Mouse (Mus musculus) left cerebral cortex, postnatal 10 days (tissue): ENCODE results near the gene Insm1. TPM values are rescaled to one million over a fixed set of nuclear protein-coding genes. Genes with fewer than 3 reads are reported as not detected.

Experiments
- DNase-seq, 2 experiments: peaks; one replicate each; pipeline ENCODE4 v3.0.0; 2021 to 2022; ENCODE audit warnings: low spot score in 2 of 2, mixed read lengths in 1 of 2; ENCODE audit errors: extremely low spot score in 1 of 2
- intact Hi-C: fragments of 180-260 bp; cut with DNase I; formaldehyde crosslinking; loops from one replicate; pipeline ENCODE4 v1.15.1; 2025
- total RNA-seq, 2 experiments: library from RNA; stranded (reverse); gene quantifications; 2 replicates each; pipeline ENCODE4 v1.2.3; 2021

Insm1 gene
- total RNA-seq, result 1 to 10 TPM; 3.2 to 3.6 TPM

DNA sequence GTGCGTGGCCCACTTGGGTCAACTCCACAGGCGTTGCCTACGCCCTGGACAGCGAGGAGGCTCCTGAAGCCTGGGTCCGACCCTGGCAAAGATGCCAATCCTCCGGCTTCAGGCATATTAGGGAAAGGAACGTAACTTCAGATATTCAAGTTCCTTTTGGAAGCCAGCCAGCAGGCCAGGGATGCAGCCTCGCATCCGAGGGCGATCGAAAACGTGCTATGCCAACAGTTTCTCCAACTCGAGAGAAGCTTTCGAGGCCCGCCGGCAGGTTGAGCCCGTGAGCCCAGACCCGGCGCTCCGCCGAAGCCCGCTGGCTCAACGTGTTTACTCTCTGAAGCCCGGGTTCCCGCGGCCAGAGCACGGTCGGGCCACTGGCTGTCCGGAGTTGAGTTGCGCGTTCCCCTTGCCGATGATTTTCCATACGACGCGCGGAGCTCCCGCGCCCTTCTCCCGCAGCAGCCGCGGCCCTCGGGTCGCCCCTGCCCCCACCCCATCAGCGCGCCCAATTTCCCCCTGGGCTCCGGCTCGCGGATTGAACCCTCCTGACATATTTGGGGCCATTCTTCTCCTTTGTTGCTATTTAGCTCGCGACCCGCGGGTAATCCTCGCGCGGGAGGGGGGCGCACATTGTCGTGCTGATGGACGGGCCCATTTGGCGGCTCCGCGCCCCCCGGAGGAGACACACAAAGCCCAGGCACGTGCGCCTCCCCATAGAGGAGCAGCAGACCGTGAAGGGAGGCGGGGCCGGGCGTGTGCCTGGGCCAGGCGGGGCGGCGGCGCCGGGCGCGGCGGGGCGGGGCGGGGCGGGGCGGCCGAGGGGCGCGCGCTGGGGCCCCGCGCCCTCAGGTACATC is at the start of gene Insm1:
Insm1 (plus strand) TSS at position 846 of the 853 bp plus-strand sequence.
- DNase-seq, result peak; percentile 44 to 67
- intact Hi-C loops, result loop anchor here (10.0 kb wide), 1 partner anchor 163 kb away; no protein-coding TSS in a partner anchor

DNA sequence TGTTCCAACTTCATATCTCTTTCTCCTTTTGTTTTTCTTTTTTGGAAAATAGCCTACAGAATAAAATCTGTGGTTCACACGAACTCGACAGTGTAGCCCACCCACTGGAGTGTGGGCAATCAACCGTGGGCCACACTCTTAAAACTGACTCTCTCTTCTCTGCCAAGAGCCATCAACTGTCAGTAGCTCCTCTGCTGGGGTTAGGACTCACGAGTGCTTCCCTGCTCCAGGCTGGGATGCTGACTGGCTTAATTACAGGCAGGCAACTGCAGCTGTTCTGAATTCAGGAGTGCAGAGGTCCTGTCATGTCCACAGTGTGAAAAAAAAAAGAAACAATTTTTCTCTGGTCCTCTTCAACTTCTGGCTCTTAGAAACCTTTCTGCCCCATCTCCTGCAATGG is 49.6 kb upstream of the Insm1 start:
- DNase-seq, result no peak
- intact Hi-C loops, result no loop called here

DNA sequence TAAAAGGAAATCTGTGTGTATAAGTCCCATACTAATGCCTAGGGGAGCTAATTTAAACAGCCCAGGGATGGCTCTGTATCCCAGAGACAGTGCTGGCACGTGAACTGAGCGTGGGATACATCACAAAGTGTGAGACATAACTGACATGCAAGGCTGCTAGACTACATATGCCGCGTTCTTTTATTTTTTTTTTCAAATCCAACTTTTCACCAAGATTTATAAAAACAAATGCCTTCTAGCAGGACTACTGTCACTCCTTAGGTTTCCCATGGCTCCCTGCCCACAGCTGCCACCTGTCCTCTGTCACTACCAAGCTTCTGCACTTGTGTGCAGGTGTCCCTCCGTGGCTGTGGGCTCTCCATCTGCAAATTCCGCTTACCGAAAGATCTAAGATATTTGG is 47.5 kb upstream of the Insm1 start:
- intact Hi-C loops, result no loop called here
- peak; percentile 26 to 53 for DNase-seq

DNA sequence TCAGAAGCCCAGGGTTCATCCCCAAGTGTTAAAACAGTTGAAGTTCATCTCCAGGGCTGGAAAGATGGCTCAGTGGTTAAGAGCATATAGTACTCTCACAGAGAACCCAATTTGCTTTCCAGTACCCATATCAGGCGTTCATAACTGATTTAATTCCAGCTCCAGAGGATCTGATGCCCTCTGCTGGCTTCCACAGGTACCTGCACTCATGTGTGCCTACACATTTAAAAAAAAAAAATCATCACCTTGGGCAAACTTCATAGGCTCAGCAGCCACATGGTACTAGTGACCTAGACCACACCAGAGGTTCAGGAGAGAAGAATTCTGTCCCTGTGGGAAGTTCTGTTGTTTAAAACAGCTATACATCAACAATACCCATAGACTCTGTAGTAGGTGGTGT is 43.0 kb upstream of the Insm1 start:
- DNase-seq, result no peak
- intact Hi-C loops, result no loop called here

DNA sequence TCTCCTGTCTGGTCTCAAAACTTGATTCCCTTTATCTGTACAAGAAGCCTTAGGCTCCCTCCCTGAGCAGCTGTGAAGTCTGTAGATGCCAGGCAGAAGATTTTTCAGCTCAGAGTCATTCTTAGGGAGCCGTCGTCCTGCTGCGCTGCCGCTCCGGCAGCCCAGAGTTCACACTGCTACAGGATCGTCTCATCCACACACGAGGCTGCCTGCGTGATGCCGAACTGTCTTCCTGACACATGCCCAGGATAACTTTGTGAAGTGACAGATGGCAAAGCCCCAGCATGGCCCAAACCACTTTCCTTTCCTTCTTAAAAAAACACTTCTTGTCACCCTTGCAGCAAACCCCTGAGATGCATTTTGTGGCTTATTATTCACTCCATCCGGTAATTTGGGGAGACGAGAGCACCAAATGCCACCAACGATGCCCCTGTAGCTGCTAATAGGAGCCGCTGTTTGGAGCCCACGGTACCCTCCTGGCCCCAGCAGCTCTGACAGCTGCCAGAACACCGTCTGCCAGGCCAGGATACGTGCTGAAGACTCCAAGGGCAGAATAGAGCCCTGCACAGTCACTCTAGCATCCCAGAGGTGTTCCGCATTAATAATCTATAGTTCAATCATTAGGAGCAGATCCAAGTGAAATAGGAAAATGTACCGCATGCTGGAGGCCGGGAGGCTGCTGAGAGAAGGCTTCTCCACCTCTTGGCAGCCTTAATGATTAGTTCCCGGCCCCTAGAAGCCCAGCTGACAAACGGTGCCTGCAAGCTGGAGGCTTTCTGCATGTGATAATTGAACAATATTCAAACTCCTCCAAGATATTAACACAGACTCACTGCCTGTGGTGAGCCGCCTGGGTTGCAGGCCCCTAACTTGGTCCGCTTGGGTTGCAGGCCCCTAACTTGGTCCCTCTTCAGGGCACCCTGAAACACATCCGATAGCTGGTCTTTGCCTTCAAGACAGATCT is 37.6 kb upstream of the Insm1 start:
- no peak for DNase-seq

DNA sequence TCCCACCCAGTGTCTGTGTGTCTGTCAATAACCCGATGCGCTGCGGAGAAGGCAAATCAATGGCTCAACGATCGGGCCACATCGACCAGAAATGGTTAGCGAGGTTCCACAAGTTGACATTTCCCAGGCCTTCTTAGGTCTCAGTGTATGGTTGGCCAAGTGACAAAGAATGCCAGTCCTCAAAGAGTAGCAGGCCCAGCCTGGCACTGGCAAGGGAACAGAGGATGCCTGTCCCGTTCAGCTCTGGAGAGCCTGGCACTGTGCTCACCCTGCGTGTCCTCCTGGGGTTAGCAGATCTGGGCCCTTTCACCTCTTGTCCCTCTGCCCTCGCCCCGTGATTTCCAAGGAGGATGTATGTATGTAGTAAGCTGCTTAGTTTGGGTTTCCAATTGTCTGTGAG is 25.6 kb upstream of the Insm1 start:
- intact Hi-C loops, result no loop called here

More for the DNA sequence above, 37.6 kb upstream of the Insm1 start:
- intact Hi-C loops, result no loop called here

DNA sequence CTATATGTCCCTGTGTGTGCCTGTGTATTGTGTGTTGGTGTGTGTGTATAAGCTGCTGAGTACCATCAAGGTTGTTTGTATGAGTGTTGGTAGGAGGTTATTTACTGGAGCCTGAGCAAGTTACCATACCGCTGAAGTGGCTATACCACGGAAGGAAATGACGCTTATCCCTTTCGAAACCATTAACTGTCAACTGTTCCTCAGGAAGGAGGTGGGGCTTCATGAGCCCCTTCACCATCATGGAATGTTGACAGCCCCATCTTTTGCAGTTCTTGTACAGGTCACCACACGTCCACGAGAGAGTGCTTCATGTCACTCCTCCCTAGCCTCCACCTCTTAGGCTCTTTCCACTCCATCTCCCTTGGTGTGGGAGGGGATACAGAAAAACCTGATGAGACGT is 23.8 kb upstream of the Insm1 start:
- no peak for DNase-seq

More for the DNA sequence above, 25.6 kb upstream of the Insm1 start:
- DNase-seq, result no peak

DNA sequence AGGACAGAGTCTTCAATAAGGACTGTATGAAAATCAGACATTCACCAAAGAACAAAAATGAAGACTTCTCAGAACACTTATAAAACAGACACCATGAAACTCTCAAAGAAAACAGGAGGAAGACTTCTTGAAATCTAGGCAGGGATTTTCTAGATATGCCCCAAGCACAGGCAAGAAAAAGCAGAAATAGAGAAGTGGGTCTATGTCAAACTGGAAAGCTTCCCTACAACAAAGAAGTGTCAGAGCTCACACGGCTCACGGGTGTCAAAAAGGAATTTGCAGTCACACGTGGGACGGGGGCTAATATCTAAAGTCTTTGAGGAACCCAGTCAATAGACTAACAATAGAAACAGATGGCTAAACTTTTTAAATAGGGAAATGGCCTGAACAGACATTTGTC is 10.8 kb upstream of the Insm1 start:
- DNase-seq, result no peak
- intact Hi-C loops, result no loop called here

More for the DNA sequence above, 23.8 kb upstream of the Insm1 start:
- intact Hi-C loops, result no loop called here

DNA sequence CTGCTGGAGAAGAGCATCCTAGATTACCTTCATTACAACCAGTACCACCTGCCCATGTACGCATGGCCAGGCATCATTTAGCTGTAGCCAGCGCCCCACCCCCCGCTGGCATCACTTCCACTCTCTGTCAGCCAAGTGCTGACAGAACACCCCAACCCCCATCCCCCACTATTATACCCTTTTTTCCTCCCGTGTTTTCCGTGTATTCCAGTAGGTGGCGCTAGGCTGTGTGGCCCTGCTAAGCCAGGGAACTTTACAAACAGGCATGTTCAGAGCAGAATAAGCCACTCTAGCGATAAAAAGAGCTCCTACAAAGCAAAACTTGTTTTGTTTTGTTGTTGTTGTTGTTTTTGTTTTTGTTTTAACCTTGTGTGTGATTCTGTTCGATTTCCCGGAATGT is 7.0 kb upstream of the Insm1 start:
- intact Hi-C loops, result loop anchor here (5.0 kb wide), 2 partner anchors 147 to 257 kb away; no protein-coding TSS in a partner anchor
- DNase-seq, result peak in 1 of 2 experiments; percentile 54

DNA sequence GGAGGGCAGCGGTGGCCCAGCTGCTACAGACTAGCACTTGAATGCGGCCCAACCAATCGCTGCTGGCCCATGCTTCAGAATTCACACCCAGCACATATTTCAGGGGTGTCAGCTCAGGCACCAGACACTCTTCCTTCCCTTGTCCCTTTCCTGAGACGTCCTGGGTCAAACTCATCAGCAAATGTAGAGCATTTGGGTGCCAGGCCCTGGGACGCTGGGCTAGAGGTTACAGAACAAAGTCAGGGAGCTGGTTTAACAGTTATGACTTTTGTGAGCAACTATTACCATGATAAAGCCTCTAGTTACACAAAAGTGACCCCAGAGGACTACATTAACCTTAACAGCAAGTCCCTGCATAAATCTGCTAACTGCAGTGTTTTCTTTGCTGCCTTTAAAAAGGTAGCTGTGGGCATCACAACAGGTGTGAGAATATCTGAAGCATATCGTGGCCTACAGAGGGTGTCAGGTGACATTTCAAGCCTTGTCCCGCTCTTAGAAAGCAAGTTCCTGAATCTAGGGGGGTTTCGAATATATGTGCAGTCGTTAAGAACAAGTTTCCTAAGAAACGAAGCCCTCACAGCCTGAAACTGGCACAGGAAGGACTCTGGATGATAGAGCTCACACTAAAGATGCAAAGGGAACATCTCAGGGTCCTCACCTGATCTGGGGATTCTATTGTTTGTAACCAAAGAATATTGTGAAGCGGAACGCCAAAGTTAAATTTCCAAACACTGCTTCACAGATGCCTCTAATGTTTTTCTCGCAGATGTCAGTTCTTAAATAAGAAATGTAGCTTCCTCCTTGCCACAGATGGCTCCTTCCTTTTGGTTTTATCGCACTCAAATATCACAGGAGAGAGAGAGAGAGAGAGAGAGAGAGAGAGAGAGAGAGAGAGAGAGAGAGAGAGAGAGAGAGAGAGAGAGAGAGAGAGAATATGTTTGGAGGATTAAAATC is 5.3 kb upstream of the Insm1 start:
- no peak for DNase-seq
- intact Hi-C loops, result loop anchor here (5.0 kb wide), 2 partner anchors 149 to 259 kb away; no protein-coding TSS in a partner anchor

DNA sequence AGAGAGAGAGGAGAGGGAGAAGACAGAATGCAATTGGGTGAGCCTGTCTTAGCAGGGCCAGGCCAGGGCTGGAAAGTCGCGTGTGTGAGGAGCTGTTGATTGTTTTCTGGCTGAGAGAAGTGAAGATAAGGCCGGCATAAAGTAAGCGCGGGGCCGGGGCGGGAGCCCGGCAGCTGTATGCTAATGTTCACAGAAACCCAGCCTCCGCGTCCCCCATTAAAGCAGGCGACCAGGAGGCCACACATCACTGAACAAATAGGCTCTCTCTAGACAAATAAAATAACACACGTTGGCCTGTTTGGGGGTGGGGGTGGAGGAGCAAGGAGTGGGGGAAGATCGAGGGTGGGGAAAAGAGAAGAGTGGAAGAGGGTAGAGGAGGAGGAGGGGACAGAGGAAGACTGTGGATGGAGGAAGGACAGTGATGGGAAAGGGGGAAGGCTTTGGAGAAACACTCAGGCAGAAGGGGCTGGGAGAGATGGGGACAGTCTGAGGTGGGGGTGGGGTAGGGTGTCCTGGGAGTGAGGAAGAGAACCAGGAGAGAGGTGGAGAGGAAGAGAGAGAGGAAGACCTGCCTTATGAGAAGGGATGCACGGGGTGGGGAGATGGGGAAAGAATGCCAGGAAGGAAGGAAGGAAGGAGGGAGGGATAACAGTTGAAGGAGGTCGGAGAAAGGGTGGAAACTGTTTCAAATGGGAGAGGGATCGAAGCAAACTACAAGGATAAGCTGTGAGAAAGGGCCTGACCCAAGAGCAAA is 4.3 kb upstream of the Insm1 start:
- intact Hi-C loops, result loop anchor here (5.0 kb wide), 2 partner anchors 150 to 260 kb away; no protein-coding TSS in a partner anchor
- DNase-seq, result no peak

DNA sequence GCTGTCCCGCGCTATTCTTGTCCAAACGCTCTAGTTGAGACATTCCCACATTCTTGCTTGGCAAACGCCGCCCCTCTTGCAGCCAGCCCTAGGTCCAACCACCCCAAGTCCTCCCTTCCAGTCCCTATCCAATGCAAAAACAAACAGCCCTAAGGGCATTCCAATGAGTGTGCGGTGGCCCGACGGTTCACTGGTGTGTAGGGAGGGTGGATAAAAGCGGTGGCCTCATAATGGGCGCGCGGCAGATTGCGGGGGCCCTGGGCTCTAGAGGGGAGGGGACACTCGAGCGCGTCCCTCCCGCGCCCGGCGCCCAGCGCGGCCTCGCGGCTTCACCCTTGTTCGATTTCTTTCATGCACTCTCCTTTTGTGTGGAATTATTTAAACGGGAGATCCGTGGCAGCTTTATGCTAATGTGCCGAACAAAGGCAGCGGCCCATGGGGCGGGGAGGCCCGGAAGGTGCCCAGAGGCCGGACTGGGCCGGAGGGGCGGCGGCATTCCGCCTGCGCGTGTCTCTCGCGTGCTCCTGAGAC is 3.5 kb upstream of the Insm1 start:
- intact Hi-C loops, result loop anchor here (5.0 kb wide), 2 partner anchors 151 to 261 kb away; no protein-coding TSS in a partner anchor
- DNase-seq, result no peak

DNA sequence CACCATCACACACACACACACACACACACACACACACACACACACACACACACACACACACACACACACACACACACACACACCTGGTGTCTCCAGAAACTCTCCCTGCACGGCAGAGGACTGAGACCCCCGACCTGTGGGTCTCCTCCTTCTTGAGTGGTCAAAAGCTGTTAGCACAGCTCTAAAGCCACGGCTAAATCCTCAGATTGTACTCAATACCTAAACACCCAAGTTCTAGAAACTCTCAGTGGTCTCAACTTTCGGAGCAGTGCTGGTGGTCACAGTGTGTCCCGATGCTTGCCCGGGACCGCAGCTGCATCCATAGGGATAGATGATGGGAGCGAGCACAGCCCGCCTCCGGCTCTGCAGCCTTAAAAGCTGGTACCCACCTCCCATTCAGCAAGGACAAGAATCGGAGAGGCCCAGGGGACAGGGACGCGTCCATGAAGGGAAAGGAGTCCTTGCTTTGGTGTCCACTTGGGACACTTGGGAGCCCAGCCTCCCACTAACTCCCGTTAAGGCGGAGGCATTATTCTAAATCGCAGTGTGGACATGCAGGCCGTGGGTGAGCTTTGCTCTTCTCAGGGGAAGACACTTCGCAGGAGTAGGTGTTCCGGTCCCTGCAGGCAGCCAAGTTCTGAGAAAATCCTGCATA is 2.7 kb upstream of the Insm1 start:
- DNase-seq, result no peak

DNA sequence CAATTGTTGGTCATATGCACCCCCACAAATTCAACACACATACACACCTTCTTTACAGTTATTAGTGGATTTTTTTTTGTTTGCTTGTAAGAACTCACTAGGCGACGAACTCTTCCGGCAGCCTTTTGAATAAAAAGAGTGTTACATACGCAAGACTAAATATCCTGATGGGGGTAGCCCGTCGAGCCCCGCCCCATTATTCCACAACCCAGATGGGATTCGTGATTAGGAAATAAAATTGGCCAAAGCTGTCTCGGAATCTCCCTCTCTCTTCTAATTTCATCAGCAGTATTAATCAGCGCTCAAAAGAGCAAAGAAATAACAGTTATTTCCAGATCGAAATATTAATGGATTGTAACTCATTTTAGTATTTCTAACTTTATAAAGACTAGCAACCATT is 1.9 kb upstream of the Insm1 start:
- intact Hi-C loops, result loop anchor here (5.0 to 10.0 kb wide), 3 partner anchors 152 to 262 kb away; no protein-coding TSS in a partner anchor
- no peak for DNase-seq

More for the DNA sequence above, 2.7 kb upstream of the Insm1 start:
- intact Hi-C loops, result loop anchor here (5.0 kb wide), 2 partner anchors 152 to 262 kb away; no protein-coding TSS in a partner anchor

DNA sequence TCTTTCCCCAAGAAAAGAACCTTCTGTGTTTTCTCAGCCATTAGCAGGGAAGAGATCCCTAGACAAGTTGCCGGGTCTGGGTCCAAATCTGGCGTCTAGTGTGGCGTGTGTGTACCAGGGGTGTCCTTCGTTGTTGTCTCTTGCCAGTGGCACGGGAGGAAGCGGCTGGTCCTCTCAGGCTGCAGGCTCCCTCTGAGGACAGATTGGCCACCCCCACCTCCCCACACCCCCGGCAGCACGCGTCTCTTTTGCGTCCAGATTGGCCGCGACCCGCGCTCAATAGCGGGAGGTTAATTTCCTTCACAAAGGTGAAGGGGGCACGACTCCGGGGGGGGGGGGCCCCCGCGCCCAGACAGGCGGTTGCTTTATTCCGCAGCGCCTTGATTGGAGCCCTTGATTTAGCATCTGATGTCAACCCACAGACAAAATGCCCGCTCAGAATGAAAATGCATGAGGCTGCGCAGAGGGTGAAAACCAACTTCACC is 1.1 kb upstream of the Insm1 start:
- intact Hi-C loops, result loop anchor here (10.0 kb wide), 1 partner anchor 164 kb away; no protein-coding TSS in a partner anchor
- DNase-seq, result peak in 1 of 2 experiments; percentile 32

DNA sequence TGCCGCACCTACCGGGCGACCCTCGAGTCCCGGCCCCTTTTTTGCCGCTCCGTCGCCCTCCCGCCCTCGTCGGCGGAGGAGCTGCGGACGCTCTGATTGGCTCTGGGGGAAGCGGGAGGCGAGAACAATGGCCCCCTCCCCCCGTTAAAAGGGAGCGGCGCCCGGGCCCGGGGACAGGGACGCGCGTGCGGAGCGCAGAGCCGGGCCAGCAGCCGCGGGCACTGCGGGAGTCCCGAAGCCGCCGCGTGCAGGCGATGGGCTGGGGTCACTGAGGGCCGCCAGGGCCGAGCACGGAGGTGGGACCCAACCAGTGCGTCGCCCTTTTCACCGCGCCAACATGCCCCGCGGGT is 183 bp downstream of the Insm1 start:
- DNase-seq, result peak; percentile 59 to 67
- intact Hi-C loops, result loop anchor here (10.0 kb wide), 1 partner anchor 163 kb away; no protein-coding TSS in a partner anchor
